Mouse (Mus musculus) hindbrain, embryonic 14.5 days (tissue): ENCODE results near the gene Ift140. TPM values are rescaled to one million over a fixed set of nuclear protein-coding genes. Genes with fewer than 3 reads are reported as not detected.

Source experiments
- ATAC-seq: fragments of 200-750 bp; cut with Nextera tagmentation; 2 replicates; pipeline ENCODE4 v1.8.0; 2017; ENCODE audit warnings: moderate number of reproducible peaks, mild to moderate bottlenecking, moderate TSS enrichment, moderate library complexity; ENCODE audit not compliant: low FRiP score
- DNase-seq: peaks from one replicate; pipeline ENCODE4 v3.0.0-alpha.2; 2015; ENCODE audit warnings: low spot score
- H3K27ac ChIP-seq: fragments of 300-500 bp; sonication (generic); 2 replicates; pipeline ENCODE4 v1.5.1; 2014; ENCODE audit warnings: mild to moderate bottlenecking, moderate library complexity
- H3K27me3 ChIP-seq: fragments of 300-500 bp; sonication (generic); 2 replicates; pipeline ENCODE4 v1.6.1; 2014; ENCODE audit warnings: mild to moderate bottlenecking, low read length, mixed read lengths; ENCODE audit not compliant: control insufficient read depth, insufficient read depth
- H3K36me3 ChIP-seq: fragments of 300-500 bp; sonication (generic); replicated peaks from 2 replicates; pipeline ENCODE4 v1.6.1; 2014; ENCODE audit not compliant: control insufficient read depth, insufficient read depth
- H3K4me1 ChIP-seq: fragments of 300-500 bp; sonication (generic); replicated peaks from 2 replicates; pipeline ENCODE4 v1.6.1; 2014; ENCODE audit warnings: antibody characterized with exemption, low read length, mixed read lengths; ENCODE audit not compliant: control insufficient read depth, insufficient read depth
- H3K4me2 ChIP-seq: fragments of 300-500 bp; sonication (generic); replicated peaks from 2 replicates; pipeline ENCODE4 v1.6.1; 2014; ENCODE audit warnings: mild to moderate bottlenecking, moderate library complexity
- H3K4me3 ChIP-seq: fragments of 300-500 bp; sonication (generic); replicated peaks from 2 replicates; pipeline ENCODE4 v1.5.1; 2014; ENCODE audit warnings: mild to moderate bottlenecking, low read length
- H3K9ac ChIP-seq: fragments of 300-500 bp; sonication (generic); 2 replicates; pipeline ENCODE4 v1.6.1; 2014
- H3K9me3 ChIP-seq: fragments of 300-500 bp; sonication (generic); 2 replicates; pipeline ENCODE4 v1.6.1; 2016; ENCODE audit warnings: low read length; ENCODE audit not compliant: control insufficient read depth
- WGBS: fragments of 180-500 bp; shearing (Covaris S2); extraction: QIAGEN DNeasy Blood & Tissue Kit; methylation state at CpG from one replicate; pipeline ENCODE4 v1.1.7; 2014; 5-methylcytosine and 5-hydroxymethylcytosine counted together
- polyA plus RNA-seq: library from polyadenylated mRNA; unstranded; fragments of >200 nt; fragmentation: Nextera tagmentation; extraction: Ambion mirVana; gene quantifications from 2 replicates; pipeline ENCODE4 v1.2.1, GENCODE M21; 2014

Gene Ift140
- polyA plus RNA-seq, 1 experiment from 2014 or later, result 15.9 TPM

- Histone ChIP-seq H3K4me1 (peaks cover 6% of the 10 kb centered on the region; the same call in 1 of the 2 replicates), H3K27ac (no peak overlapping the region), H3K27me3 (no peaks in the 10 kb centered on the region), H3K4me3 (no peak overlapping the region), H3K9ac (no peak overlapping the region), H3K9me3 (no peaks in the 10 kb centered on the region), H3K4me2 (no peak overlapping the region), H3K36me3 (peaks cover 57% of the 10 kb centered on the region)
- no peak for ATAC-seq
- 96% methylated on average over 6 of the region's 6 CpGs for WGBS
- DNase-seq, result no peak
These were observed 94.7 kb downstream of the Ift140 start for GRCm38 (mm10) chr17:25110590-25110989.

- H3K4me3 ChIP-seq, result no peak overlapping the region
- peaks cover 8% of the 10 kb centered on the region; the same call in 1 of the 2 replicates for H3K4me1 ChIP-seq
- no peak overlapping the region for H3K4me2 ChIP-seq
- H3K9ac ChIP-seq, result no peak overlapping the region
- ATAC-seq (no peak), DNase-seq (no peak)
- H3K36me3 ChIP-seq, result peaks cover 51% of the 10 kb centered on the region
- 94% methylated on average over 5 of the region's 5 CpGs for WGBS
- H3K27me3 ChIP-seq, result no peaks in the 10 kb centered on the region
- H3K27ac ChIP-seq, result no peak overlapping the region
- H3K9me3 ChIP-seq, result no peaks in the 10 kb centered on the region
These were observed 95.3 kb downstream of the Ift140 start for GRCm38 (mm10) chr17:25111220-25111619.

- ATAC-seq, result no peak
- H3K9me3 ChIP-seq, result no peaks in the 10 kb centered on the region
- no peaks in the 10 kb centered on the region for H3K27me3 ChIP-seq
- H3K36me3 ChIP-seq, result peaks cover 44% of the 10 kb centered on the region
- no peak overlapping the region for H3K9ac ChIP-seq
- no peak for DNase-seq
- WGBS, result 91% methylated on average over 8 of the region's 8 CpGs
- no peak overlapping the region for H3K4me3 ChIP-seq
- no peak overlapping the region for H3K4me2 ChIP-seq
- no peak overlapping the region for H3K27ac ChIP-seq
- H3K4me1 ChIP-seq, result peaks cover 9% of the 10 kb centered on the region; the same call in 1 of the 2 replicates
These were observed 96.0 kb downstream of the Ift140 start for GRCm38 (mm10) chr17:25111739-25112422.

GRCm38 (mm10) chr17:25112423-25112810 is 96.5 kb downstream of the Ift140 start:
- H3K9me3 ChIP-seq, result no peaks in the 10 kb centered on the region
- ATAC-seq, result no peak
- no peak overlapping the region for H3K4me2 ChIP-seq
- H3K4me3 ChIP-seq, result no peak overlapping the region
- H3K4me1 ChIP-seq, result peaks cover 9% of the 10 kb centered on the region; the same call in 1 of the 2 replicates
- 81% methylated on average over 3 of the region's 3 CpGs for WGBS
- no peak for DNase-seq
- H3K27me3 ChIP-seq, result no peaks in the 10 kb centered on the region
- no peak overlapping the region for H3K27ac ChIP-seq
- H3K9ac ChIP-seq, result no peak overlapping the region
- peaks cover 39% of the 10 kb centered on the region for H3K36me3 ChIP-seq

- peak overlapping the region; percentile 72 for H3K9ac ChIP-seq
- peak; percentile 65 for ATAC-seq
- peaks cover 4% of the 10 kb centered on the region; the same call in 1 of the 2 replicates for H3K27me3 ChIP-seq
- peaks cover 9% of the 10 kb centered on the region; the same call in 1 of the 2 replicates for H3K4me1 ChIP-seq
- H3K4me2 ChIP-seq, result peak overlapping the region; percentile 89
- DNase-seq, result no peak
- H3K36me3 ChIP-seq, result peaks cover 21% of the 10 kb centered on the region
- no peaks in the 10 kb centered on the region for H3K9me3 ChIP-seq
- H3K4me3 ChIP-seq, result peak overlapping the region; percentile 54
- 17% methylated on average over 23 of the region's 23 CpGs for WGBS
- peak overlapping the region; percentile 89 for H3K27ac ChIP-seq
These were observed 99.2 kb downstream of the Ift140 start for GRCm38 (mm10) chr17:25114908-25115645.

- H3K27me3 ChIP-seq, result peaks cover 4% of the 10 kb centered on the region; the same call in 1 of the 2 replicates
- H3K9ac ChIP-seq, result peak within 1 kb of the TSS; percentile 72
- H3K4me1 ChIP-seq, result peaks cover 9% of the 10 kb centered on the region; the same call in 1 of the 2 replicates
- H3K9me3 ChIP-seq, result no peaks in the 10 kb centered on the region
- DNase-seq, result peak; percentile 94
- H3K27ac ChIP-seq, result peak within 1 kb of the TSS; percentile 89
- ATAC-seq, result peak; percentile 92
- 5% methylated on average over 40 of the region's 40 CpGs for WGBS
- peak within 1 kb of the TSS; percentile 54 for H3K4me3 ChIP-seq
- H3K4me2 ChIP-seq, result peak within 1 kb of the TSS; percentile 89
- H3K36me3 ChIP-seq, result peaks cover 13% of the 10 kb centered on the region; the same call in 1 of the 2 replicates
These were observed 100.0 kb downstream of the Ift140 start, which contains the start of gene Telo2 for GRCm38 (mm10) chr17:25115664-25116432. Telo2 (minus strand) TSS chr17:25115967.

GRCm38 (mm10) chr17:25117263-25117662 is 101.4 kb downstream of the Ift140 start:
- Histone ChIP-seq H3K4me3 (no peak overlapping the region), H3K4me1 (peaks cover 9% of the 10 kb centered on the region; the same call in 1 of the 2 replicates), H3K9me3 (no peaks in the 10 kb centered on the region), H3K27ac (no peak overlapping the region), H3K4me2 (no peak overlapping the region), H3K27me3 (peaks cover 4% of the 10 kb centered on the region; the same call in 1 of the 2 replicates), H3K9ac (no peak overlapping the region), H3K36me3 (0 out of 2 replicates have a peak, but pooled peaks cover 8% of the 10 kb centered on the region)
- DNase-seq, result no peak
- ATAC-seq, result no peak
- WGBS, result 30% methylated on average over 4 of the region's 4 CpGs

GRCm38 (mm10) chr17:25120406-25120805 is 104.5 kb downstream of the Ift140 start, which contains the start of gene Ptx4:
Ptx4 (plus strand) TSS chr17:25120760.
- no peaks in the 10 kb centered on the region for H3K9me3 ChIP-seq
- H3K4me3 ChIP-seq, result no peak within 1 kb of the TSS
- H3K27ac ChIP-seq, result no peak within 1 kb of the TSS
- 48% methylated on average over 3 of the region's 3 CpGs for WGBS
- H3K4me1 ChIP-seq, result 0 out of 2 replicates have a peak, but pooled peaks cover 4% of the 10 kb centered on the region
- H3K4me2 ChIP-seq, result no peak within 1 kb of the TSS
- ATAC-seq (no peak), DNase-seq (no peak)
- H3K9ac ChIP-seq, result no peak within 1 kb of the TSS
- H3K27me3 ChIP-seq, result peaks cover 4% of the 10 kb centered on the region; the same call in 1 of the 2 replicates
- no peaks in the 10 kb centered on the region for H3K36me3 ChIP-seq
